Mouse (Mus musculus) embryonic facial prominence, embryonic 14.5 days (tissue): ENCODE data around the gene Adgrf1. TPM values are rescaled to one million over a fixed set of nuclear protein-coding genes. Genes with fewer than 3 reads are reported as not detected.

Source experiments
- ATAC-seq: fragments of 200-750 bp; cut with Nextera tagmentation; 2 replicates; pipeline ENCODE4 v1.8.0; 2017; ENCODE audit warnings: low read depth, moderate number of reproducible peaks, moderate TSS enrichment
- DNase-seq: peaks from one replicate; pipeline ENCODE4 v3.0.0-alpha.2; 2015; ENCODE audit warnings: low spot score
- H3K27ac ChIP-seq: fragments of 300-500 bp; sonication (generic); replicated peaks from 2 replicates; pipeline ENCODE4 v1.5.1; 2014; ENCODE audit warnings: low read depth, mild to moderate bottlenecking, low read length, moderate library complexity
- H3K27me3 ChIP-seq: fragments of 300-500 bp; sonication (generic); replicated peaks from 2 replicates; pipeline ENCODE4 v1.6.1; 2014; ENCODE audit warnings: low read length; ENCODE audit not compliant: control insufficient read depth, insufficient read depth
- H3K36me3 ChIP-seq: fragments of 300-500 bp; sonication (generic); 2 replicates; pipeline ENCODE4 v1.6.1; 2014; ENCODE audit warnings: low read length, mixed read lengths; ENCODE audit not compliant: control insufficient read depth, insufficient read depth
- H3K4me1 ChIP-seq: fragments of 300-500 bp; sonication (generic); 2 replicates; pipeline ENCODE4 v1.6.1; 2014; ENCODE audit warnings: antibody characterized with exemption, low read length; ENCODE audit not compliant: control insufficient read depth, insufficient read depth
- H3K4me2 ChIP-seq: fragments of 300-500 bp; sonication (generic); 2 replicates; pipeline ENCODE4 v1.6.1; 2014; ENCODE audit warnings: low read depth, mild to moderate bottlenecking, low read length, moderate library complexity, mixed read lengths
- H3K4me3 ChIP-seq: fragments of 300-500 bp; sonication (generic); 2 replicates; pipeline ENCODE4 v1.5.1; 2014; ENCODE audit warnings: low read depth, mild to moderate bottlenecking, low read length
- H3K9ac ChIP-seq: fragments of 300-500 bp; sonication (generic); 2 replicates; pipeline ENCODE4 v1.6.1; 2014; ENCODE audit warnings: low read depth, mild to moderate bottlenecking, low read length, moderate library complexity, mixed read lengths
- H3K9me3 ChIP-seq: fragments of 300-500 bp; sonication (generic); 2 replicates; pipeline ENCODE4 v1.6.1; 2016; ENCODE audit warnings: low read length; ENCODE audit not compliant: control insufficient read depth
- WGBS: fragments of 180-500 bp; shearing (Covaris S2); extraction: QIAGEN DNeasy Blood & Tissue Kit; methylation state at CpG from one replicate; pipeline ENCODE4 v1.1.7; 2014; 5-methylcytosine and 5-hydroxymethylcytosine counted together
- polyA plus RNA-seq: library from polyadenylated mRNA; unstranded; fragments of >200 nt; fragmentation: Nextera tagmentation; extraction: Ambion mirVana; gene quantifications from 2 replicates; pipeline ENCODE4 v1.2.1, GENCODE M21; 2014

The Adgrf1 gene
- polyA plus RNA-seq, 1 experiment from 2014 or later: not detected

DNA sequence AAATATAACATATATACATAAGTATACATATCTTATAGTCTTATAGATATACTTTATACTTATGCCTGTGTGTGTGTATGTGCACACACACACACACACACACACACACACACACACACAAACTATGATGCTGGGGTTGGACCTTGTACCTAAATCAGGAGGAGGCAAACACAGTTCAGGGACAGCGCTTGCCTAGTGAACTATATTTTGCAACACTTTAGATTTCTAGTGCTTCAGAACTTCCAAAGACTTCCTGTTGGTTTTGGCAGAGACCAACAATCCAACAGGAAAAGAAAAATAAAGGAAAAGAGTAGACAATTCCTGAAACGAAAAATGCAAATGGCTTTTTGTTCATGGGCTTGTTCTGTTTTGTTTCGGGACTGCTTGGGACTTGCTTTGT, 27.5 kb upstream of the Adgrf1 start:
- Histone ChIP-seq H3K36me3 (no peaks in the 10 kb centered on the region), H3K9ac (no peak overlapping the region), H3K4me1 (peaks cover 7% of the 10 kb centered on the region; the same call in 1 of the 2 replicates), H3K4me3 (no peak overlapping the region), H3K4me2 (no peak overlapping the region), H3K27me3 (no peaks in the 10 kb centered on the region), H3K27ac (no peak overlapping the region), H3K9me3 (no peaks in the 10 kb centered on the region)
- 71% methylated on average over 3 of the region's 3 CpGs for WGBS
- ATAC-seq: no peak
- no peak for DNase-seq

DNA sequence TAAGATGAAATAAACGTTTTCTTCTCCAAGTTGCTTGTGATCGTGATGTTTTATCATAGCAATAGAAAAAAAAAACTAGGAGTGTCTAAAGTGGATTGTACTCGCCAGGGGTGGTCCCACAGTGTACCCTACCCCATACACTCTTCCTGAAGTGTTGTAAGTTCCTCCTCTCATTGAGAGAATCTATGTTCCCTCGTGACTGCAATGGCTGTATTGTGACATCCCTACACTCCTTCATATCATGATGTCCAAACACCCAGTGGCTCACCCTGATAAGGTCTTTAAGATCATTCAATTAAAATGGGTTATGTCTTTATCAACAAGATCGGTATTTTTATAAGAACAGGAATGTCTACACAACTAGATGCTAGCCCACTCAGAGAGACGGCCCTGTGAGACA, 24.8 kb upstream of the Adgrf1 start:
- Histone ChIP-seq H3K9me3 (no peaks in the 10 kb centered on the region), H3K36me3 (no peaks in the 10 kb centered on the region), H3K9ac (no peak overlapping the region), H3K4me1 (peaks cover 7% of the 10 kb centered on the region; the same call in 1 of the 2 replicates), H3K4me3 (no peak overlapping the region), H3K27me3 (no peaks in the 10 kb centered on the region), H3K27ac (no peak overlapping the region), H3K4me2 (no peak overlapping the region)
- WGBS: 86% methylated on average over 6 of the region's 6 CpGs
- DNase-seq (no peak), ATAC-seq (no peak)

DNA sequence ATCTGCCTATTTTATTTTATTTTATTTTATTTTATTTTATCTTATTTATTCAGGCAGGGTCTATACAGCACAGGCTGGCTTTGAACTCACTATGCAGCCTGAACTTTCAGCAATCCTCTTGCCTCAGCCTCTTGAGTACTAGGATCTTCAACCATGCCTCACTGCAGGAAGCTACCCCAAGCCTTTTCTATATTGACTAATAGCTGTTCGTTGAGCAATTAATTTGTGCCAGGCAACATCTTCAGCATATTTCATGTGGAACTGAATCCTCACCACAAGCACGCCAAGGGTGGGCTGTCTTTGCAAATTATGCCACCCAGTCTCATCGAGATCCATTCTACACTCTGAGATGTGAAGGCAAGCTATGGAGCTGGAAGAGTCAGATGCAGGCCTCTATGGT, 22.9 kb upstream of the Adgrf1 start:
- ATAC-seq: no peak
- DNase-seq: no peak
- peaks cover 11% of the 10 kb centered on the region; the same call in 1 of the 2 replicates for H3K4me1 ChIP-seq
- no peaks in the 10 kb centered on the region for H3K27me3 ChIP-seq
- no peak overlapping the region for H3K9ac ChIP-seq
- no peaks in the 10 kb centered on the region for H3K36me3 ChIP-seq
- no peaks in the 10 kb centered on the region for H3K9me3 ChIP-seq
- no peak overlapping the region for H3K27ac ChIP-seq
- no peak overlapping the region for H3K4me2 ChIP-seq
- no peak overlapping the region for H3K4me3 ChIP-seq
- 86% methylated on average over 3 of the region's 3 CpGs for WGBS

DNA sequence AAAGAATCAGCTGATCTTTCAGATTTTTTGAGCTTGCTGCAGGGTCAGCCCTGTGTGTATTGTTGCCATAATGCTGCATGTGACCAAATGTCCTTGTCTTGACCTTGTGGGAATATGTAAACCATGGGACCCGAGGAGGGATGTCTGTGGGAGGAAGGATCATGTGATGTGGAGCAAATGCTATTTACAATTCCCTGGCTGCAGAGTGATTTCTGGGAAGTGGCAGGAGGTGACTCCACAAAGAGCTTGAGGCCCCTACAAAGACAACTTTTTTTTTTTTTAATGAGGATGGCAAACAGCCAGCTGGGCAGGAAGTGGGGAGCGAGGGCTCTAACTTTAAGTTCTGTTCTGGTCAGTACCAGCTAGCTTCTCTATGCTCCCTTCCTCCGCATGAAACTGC, 20.5 kb upstream of the Adgrf1 start:
- Histone ChIP-seq H3K4me2 (no peak overlapping the region), H3K4me3 (no peak overlapping the region), H3K4me1 (peaks cover 15% of the 10 kb centered on the region; the same call in 1 of the 2 replicates), H3K27me3 (no peaks in the 10 kb centered on the region), H3K36me3 (no peaks in the 10 kb centered on the region), H3K9ac (no peak overlapping the region), H3K9me3 (no peaks in the 10 kb centered on the region), H3K27ac (no peak overlapping the region)
- 45% methylated on average over 3 of the region's 3 CpGs for WGBS
- ATAC-seq (no peak), DNase-seq (no peak)

DNA sequence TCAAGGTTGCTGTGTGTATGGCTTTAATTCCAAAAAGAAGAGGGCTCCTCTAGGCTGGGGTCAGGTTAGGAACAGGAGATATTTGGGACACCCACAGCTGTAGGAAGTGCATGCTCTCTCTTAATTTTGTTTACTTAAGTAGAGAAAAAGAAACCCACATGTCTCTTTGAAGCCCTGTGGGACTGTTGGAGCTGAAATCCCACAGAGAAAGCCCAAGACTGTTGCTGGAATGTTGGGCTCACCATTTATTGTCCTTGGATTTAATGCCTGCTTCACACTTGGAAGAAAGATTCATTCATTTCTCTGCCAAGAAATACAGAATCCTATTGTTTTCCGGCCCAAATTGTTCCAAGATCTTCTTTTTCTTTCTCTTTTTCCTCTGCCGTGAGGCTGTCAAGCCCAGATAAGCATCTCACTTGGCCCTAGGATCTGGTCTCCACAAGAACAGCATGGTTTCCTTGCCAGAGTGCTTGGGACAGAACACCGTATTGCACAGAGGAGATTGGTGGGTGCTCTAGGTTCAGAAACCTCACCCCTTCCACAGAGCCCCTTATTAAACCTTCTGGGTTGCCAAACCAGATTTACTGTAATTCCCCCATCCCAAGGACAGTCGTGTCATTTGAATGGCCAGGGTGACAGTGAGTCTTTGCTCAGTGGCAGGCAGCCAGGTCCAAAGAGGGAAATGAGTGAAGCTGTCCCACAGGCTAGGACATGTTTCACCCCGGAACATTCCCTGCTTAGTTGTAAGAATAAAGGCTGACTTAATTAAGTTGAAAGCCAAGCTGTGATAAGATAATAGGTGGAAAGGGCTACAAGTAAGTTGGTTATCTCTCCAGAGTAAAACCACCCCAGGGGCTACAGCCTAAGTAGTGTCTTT, 18.6 kb upstream of the Adgrf1 start:
- Histone ChIP-seq H3K4me1 (peaks cover 15% of the 10 kb centered on the region; the same call in 1 of the 2 replicates), H3K36me3 (no peaks in the 10 kb centered on the region), H3K4me3 (no peak overlapping the region), H3K4me2 (no peak overlapping the region), H3K9me3 (no peaks in the 10 kb centered on the region), H3K9ac (no peak overlapping the region), H3K27me3 (no peaks in the 10 kb centered on the region), H3K27ac (no peak overlapping the region)
- ATAC-seq (peak; percentile 48), DNase-seq (peak; percentile 73)
- WGBS: 34% methylated on average over 5 of the region's 5 CpGs

DNA sequence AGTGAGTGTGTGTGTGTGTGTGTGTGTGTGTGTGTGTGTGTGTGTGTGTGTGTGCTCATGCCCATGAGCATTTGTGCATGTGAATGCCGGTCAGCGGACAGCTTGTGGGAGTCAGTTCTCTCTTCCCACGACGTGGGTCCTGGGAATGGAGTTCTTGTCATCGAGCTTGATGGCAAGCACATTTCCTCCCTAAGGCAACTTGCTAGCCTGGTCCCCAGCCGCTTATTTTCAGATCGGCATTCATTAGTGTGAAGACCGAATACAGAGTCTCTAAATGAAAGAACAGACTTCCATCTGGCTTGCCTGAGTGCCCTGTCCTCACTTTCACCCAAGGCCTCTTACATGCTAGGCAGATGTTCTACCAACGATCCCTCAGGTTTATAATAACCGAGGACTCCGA, 17.3 kb upstream of the Adgrf1 start:
- no peak overlapping the region for H3K4me3 ChIP-seq
- H3K4me1 ChIP-seq: peaks cover 22% of the 10 kb centered on the region; the same call in 1 of the 2 replicates
- H3K27me3 ChIP-seq: no peaks in the 10 kb centered on the region
- H3K9me3 ChIP-seq: no peaks in the 10 kb centered on the region
- H3K4me2 ChIP-seq: no peak overlapping the region
- no peaks in the 10 kb centered on the region for H3K36me3 ChIP-seq
- 45% methylated on average over 11 of the region's 11 CpGs for WGBS
- ATAC-seq (no peak), DNase-seq (no peak)
- H3K27ac ChIP-seq: no peak overlapping the region
- no peak overlapping the region for H3K9ac ChIP-seq

DNA sequence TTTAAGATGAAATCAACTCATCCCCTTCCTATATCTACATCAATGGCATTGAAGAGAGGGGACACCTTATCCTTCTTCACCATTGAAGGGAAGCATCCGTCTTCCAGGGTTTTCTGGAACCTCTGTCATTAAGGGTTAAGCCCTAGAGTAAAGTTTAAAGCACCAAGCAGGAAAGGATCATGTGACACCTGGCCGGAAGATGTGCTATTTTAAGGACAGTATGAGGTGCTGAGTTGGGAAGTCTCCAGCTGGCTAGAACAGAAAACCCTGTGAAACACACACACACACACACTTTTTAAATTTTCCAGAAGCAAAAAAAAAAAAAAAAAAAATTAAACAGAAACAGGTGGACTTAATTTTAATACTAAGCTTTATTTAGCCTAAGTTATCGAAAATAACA, 15.9 kb upstream of the Adgrf1 start:
- Histone ChIP-seq H3K9me3 (no peaks in the 10 kb centered on the region), H3K27ac (no peak overlapping the region), H3K27me3 (no peaks in the 10 kb centered on the region), H3K4me3 (no peak overlapping the region), H3K36me3 (no peaks in the 10 kb centered on the region), H3K4me2 (no peak overlapping the region), H3K9ac (no peak overlapping the region), H3K4me1 (peaks cover 22% of the 10 kb centered on the region; the same call in 1 of the 2 replicates)
- 38% methylated on average over 3 of the region's 3 CpGs for WGBS
- ATAC-seq: no peak
- DNase-seq: peak; percentile 34

DNA sequence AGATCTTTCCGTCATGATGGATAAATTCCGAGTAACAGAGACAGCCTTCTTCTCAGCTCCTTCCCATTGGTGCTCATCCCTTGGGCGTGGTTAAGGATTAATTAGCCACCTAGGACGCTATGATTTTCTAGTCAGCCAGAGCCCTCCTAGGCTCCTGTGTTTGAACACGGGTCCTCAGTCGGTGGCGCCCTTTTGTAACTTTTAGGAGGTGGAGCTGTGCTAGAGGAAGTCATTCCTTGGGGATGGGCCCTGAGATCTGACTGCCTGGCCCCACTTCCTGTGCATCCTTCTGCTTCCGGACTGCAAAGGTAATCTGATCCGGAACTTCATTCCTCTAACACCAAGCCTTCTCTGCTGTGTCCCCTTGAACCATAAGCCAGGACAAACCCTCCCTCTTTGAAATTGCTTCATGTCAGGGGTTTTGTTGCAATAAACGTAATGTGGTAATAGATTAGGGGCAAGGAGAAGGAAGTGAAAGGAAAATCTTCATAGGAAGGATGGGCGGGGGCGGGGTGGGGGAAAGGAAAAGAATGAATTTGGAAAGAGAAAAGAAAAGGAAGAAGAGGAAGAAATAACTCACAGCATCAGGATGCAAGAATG, 13.5 kb upstream of the Adgrf1 start:
- peaks cover 17% of the 10 kb centered on the region; the same call in 1 of the 2 replicates for H3K4me1 ChIP-seq
- H3K27ac ChIP-seq: no peak overlapping the region
- DNase-seq (no peak), ATAC-seq (no peak)
- H3K4me2 ChIP-seq: no peak overlapping the region
- H3K27me3 ChIP-seq: no peaks in the 10 kb centered on the region
- 64% methylated on average over 12 of the region's 12 CpGs for WGBS
- H3K9me3 ChIP-seq: no peaks in the 10 kb centered on the region
- H3K36me3 ChIP-seq: no peaks in the 10 kb centered on the region
- no peak overlapping the region for H3K4me3 ChIP-seq
- H3K9ac ChIP-seq: no peak overlapping the region
